Mouse (Mus musculus): Measurements from ENCODE around the gene Haao. TPM values are rescaled to one million over a fixed set of nuclear protein-coding genes. Genes with fewer than 3 reads are reported as not detected.

The Haao gene
- polyA plus RNA-seq (2016; fragmentation: Nextera tagmentation; extraction: Ambion mirVana): 0.20 and 0.90 TPM in 2 replicates

- Histone ChIP-seq H3K27ac (no peak within 1 kb of the TSS), H3K4me3 (no peak within 1 kb of the TSS), H3K9ac (no peak within 1 kb of the TSS), H3K36me3 (no peaks in the 10 kb centered on the region), H3K27me3 (no peaks in the 10 kb centered on the region), H3K4me1 (peaks cover 4% of the 10 kb centered on the region; the same call in 1 of the 2 replicates), H3K9me3 (no peaks in the 10 kb centered on the region), H3K4me2 (replicated peaks) (no peak within 1 kb of the TSS)
- 76% methylated on average over 3 of the region's 3 CpGs for WGBS
- no peak for ATAC-seq (ENCODE audit: insufficient number of reproducible peaks, insufficient read depth, low FRiP score, low TSS enrichment)
These were observed at the start of gene Haao for GRCm38 (mm10) chr17:83847815-83848214. Gene Haao (minus strand): TSS chr17:83847963.

DNA sequence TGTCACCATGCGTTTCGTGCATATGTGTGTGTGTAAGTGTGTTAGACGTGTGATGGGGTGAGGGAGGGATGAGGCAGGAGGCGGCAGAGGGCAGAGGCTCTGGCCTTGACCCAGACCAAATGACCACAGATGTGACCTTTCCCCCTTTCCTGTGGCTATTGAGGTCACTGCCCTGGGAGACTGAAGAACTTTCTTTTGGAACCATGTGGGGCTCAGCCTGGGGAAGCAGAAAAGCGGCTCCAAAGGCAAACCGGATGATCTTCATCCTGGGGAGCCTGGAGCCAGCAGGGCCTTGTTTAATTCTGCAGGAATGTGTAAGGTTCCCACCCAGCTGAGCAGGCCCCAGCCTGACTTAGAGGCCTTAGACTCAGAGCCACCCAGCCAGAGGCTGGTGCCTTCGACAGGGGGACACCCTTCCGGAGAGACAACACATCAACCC is 49.6 kb upstream of the Haao start:
- Histone ChIP-seq H3K9me3 (no peaks in the 10 kb centered on the region), H3K36me3 (no peaks in the 10 kb centered on the region), H3K4me3 (no peak overlapping the region), H3K27me3 (no peaks in the 10 kb centered on the region), H3K4me2 (replicated peaks) (no peak overlapping the region), H3K27ac (peak overlapping the region; percentile 73), H3K9ac (0 out of 2 replicates have a peak overlapping the region, but pooled peaks have one; percentile 12), H3K4me1 (peaks cover 36% of the 10 kb centered on the region)
- WGBS: 48% methylated on average over 8 of the region's 8 CpGs
- no peak for ATAC-seq (ENCODE audit: insufficient number of reproducible peaks, insufficient read depth, low FRiP score, low TSS enrichment)

DNA sequence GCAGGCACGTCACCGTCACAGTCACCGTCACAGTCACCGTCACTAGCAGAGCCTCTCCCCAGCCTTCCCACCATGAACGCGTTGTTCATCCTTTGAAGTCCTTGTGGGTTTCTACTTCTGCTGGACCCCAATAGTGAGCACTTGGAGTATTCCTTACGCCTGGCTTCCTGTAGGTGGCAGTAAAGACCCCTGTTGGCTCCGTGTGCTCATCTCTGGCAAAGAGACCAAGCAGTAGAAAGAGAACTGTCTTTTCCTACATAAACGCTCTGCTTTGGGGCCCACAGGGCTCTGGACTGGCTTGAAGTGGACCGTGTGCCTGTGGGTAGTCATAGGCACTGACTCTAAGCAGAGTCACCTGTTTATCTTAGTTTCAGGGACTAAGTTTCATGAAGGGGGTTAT is 49.0 kb upstream of the Haao start:
- Histone ChIP-seq H3K4me2 (replicated peaks) (no peak overlapping the region), H3K9ac (no peak overlapping the region), H3K4me1 (peaks cover 32% of the 10 kb centered on the region), H3K9me3 (no peaks in the 10 kb centered on the region), H3K27me3 (no peaks in the 10 kb centered on the region), H3K27ac (peak overlapping the region; percentile 73; the same call in 1 of the 2 replicates), H3K4me3 (no peak overlapping the region), H3K36me3 (no peaks in the 10 kb centered on the region)
- no peak for ATAC-seq (ENCODE audit: insufficient number of reproducible peaks, insufficient read depth, low FRiP score, low TSS enrichment)
- 18% methylated on average over 10 of the region's 10 CpGs for WGBS

DNA sequence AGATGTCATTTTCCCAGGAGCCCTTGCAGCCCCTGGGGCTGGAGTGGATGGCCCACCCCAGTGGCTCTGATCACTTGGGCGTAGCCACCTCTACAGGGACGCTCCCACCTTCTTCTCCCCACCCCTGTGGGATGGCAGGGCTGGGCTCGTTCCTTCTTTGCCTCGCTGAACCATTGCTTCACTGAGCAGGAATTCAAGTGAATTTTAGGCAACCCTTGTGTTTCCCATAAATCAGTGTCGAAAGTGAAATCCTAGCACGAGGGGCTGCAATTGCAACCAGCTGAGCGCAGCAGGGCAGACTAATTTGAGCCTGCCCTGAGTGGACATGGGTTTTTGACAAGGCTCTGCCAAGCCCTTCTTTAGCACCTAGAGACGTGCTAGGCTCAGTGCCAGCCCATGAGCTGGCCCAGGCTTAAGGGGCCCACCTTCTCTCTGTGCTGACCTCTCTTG is 47.6 kb upstream of the Haao start:
- 30% methylated on average over 8 of the region's 8 CpGs for WGBS
- H3K4me1 ChIP-seq: peaks cover 36% of the 10 kb centered on the region
- no peak; the same call in 1 of the 2 replicates for ATAC-seq (ENCODE audit: insufficient number of reproducible peaks, insufficient read depth, low FRiP score, low TSS enrichment)

DNA sequence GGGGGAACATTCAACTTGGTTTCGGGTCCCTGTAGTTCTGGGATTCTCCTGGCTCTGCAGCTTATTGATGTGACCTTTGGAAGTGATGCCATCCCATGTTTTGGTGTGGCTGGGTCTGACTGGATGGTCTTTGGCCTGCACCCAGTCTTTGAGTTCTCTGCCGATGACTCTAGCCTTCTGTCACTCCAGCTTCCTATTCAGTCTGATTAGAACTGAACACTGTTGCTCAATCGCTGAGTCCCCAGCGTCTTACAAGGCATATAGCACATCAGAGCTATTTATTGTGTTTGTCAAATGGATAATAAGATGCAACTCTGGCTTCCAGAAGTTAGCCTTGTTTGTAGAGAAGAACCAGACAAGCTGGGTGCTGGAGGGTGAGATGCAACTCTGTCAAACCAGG is 45.4 kb upstream of the Haao start:
- H3K4me1 ChIP-seq: peaks cover 43% of the 10 kb centered on the region
- no peak for ATAC-seq (ENCODE audit: insufficient number of reproducible peaks, insufficient read depth, low FRiP score, low TSS enrichment)
- WGBS: 92% methylated on average over 4 of the region's 4 CpGs
- no peaks in the 10 kb centered on the region for H3K9me3 ChIP-seq
- H3K36me3 ChIP-seq: no peaks in the 10 kb centered on the region
- H3K9ac ChIP-seq: no peak overlapping the region
- no peak overlapping the region for H3K4me3 ChIP-seq
- H3K4me2 ChIP-seq (replicated peaks): no peak overlapping the region
- H3K27me3 ChIP-seq: no peaks in the 10 kb centered on the region
- H3K27ac ChIP-seq: no peak overlapping the region

More for the DNA sequence above, 47.6 kb upstream of the Haao start:
- H3K4me3 ChIP-seq: no peak overlapping the region
- H3K9ac ChIP-seq: no peak overlapping the region
- no peak overlapping the region for H3K4me2 ChIP-seq (replicated peaks)
- H3K9me3 ChIP-seq: no peaks in the 10 kb centered on the region
- H3K36me3 ChIP-seq: no peaks in the 10 kb centered on the region
- no peaks in the 10 kb centered on the region for H3K27me3 ChIP-seq
- H3K27ac ChIP-seq: peak overlapping the region; percentile 82

DNA sequence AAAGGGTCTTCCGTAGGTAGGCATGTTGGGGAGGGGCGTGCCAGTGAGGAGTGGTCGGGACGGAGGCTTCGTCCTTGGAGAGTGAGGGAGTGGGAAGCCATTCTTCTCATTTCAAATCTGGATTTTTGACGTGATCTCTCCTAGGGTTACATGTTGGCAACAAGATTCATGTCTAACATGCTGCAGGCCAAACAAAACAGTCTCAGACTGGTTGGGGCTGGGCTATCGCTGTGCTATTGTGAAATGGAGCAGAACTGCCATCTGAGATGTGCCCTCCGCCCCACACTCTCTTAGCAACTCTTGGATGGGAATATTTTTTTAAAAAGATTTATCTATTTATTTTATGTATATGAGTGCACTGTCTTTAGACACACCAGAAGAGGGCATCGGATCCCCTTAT is 44.1 kb upstream of the Haao start:
- H3K9me3 ChIP-seq: no peaks in the 10 kb centered on the region
- peaks cover 32% of the 10 kb centered on the region for H3K4me1 ChIP-seq
- no peaks in the 10 kb centered on the region for H3K36me3 ChIP-seq
- ATAC-seq (ENCODE audit: insufficient number of reproducible peaks, insufficient read depth, low FRiP score, low TSS enrichment): no peak
- H3K27ac ChIP-seq: no peak overlapping the region
- no peak overlapping the region for H3K4me2 ChIP-seq (replicated peaks)
- H3K27me3 ChIP-seq: no peaks in the 10 kb centered on the region
- H3K4me3 ChIP-seq: no peak overlapping the region
- 76% methylated on average over 9 of the region's 9 CpGs for WGBS
- no peak overlapping the region for H3K9ac ChIP-seq

- ATAC-seq (ENCODE audit: insufficient number of reproducible peaks, insufficient read depth, low FRiP score, low TSS enrichment): no peak
- Histone ChIP-seq H3K27ac (peak overlapping the region; percentile 65), H3K27me3 (no peaks in the 10 kb centered on the region), H3K9ac (no peak overlapping the region), H3K36me3 (no peaks in the 10 kb centered on the region), H3K4me3 (no peak overlapping the region), H3K4me2 (replicated peaks) (no peak overlapping the region), H3K9me3 (no peaks in the 10 kb centered on the region), H3K4me1 (peaks cover 20% of the 10 kb centered on the region)
- WGBS: 73% methylated on average over 5 of the region's 5 CpGs
These were observed 42.6 kb upstream of the Haao start for GRCm38 (mm10) chr17:83890373-83890696.

DNA sequence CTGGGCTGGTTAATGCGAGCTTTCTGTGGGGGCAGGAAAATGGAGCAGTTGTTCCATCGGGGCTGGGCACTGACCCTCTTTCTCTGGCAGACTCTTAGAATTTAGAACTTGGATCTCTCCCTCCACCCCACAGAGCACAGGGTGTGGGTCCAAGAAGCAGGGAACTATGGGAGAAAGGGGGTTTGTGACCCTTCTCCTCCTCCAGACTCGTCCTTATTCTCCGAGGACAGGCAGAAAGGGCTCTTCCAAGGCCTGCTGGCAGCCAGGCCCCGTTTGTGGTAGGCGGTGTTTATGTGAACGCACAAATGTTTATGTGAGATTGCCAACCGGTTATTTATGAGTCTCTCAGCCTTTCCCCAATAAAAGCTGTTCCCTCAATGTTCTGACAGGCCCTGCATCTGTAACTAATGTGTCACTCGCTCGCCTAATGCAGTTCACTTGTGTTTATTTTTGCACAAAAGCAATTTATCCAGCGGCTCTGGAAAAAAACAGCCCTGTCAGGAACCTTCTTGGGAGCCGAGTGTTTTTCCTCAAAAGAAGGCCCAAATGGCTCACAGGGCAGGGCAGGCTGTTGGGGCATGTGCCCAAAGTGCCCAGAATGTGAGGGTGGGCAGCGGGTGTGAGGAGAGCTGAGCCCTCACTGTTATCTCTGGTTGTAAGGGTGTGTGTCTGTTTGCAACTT is 42.1 kb upstream of the Haao start:
- WGBS: 59% methylated on average over 13 of the region's 13 CpGs
- no peaks in the 10 kb centered on the region for H3K36me3 ChIP-seq
- no peaks in the 10 kb centered on the region for H3K9me3 ChIP-seq
- no peak overlapping the region for H3K9ac ChIP-seq
- ATAC-seq (ENCODE audit: insufficient number of reproducible peaks, insufficient read depth, low FRiP score, low TSS enrichment): no peak
- peak overlapping the region; percentile 65 for H3K27ac ChIP-seq
- H3K27me3 ChIP-seq: no peaks in the 10 kb centered on the region
- no peak overlapping the region for H3K4me2 ChIP-seq (replicated peaks)
- H3K4me1 ChIP-seq: peaks cover 17% of the 10 kb centered on the region
- H3K4me3 ChIP-seq: no peak overlapping the region

DNA sequence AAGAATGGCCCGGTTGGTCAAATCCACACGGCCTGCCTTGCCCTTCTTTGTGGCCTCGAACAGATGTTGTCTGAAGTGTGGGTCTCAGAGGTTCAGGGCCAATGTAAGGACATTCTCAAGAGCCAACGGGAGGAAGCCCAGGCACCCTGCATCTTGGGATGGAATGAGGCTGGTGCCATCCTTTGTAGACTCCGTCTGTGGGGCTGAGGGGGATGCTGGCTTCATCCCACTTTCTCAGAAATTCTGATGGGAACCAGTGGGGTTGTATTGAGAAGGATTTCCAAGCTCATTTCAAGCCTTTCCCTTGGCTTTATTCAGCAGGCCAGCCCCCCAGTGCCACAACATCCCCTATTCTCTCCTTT is 41.5 kb upstream of the Haao start:
- Histone ChIP-seq H3K4me2 (replicated peaks) (no peak overlapping the region), H3K27me3 (no peaks in the 10 kb centered on the region), H3K27ac (peak overlapping the region; percentile 52; the same call in 1 of the 2 replicates), H3K4me3 (no peak overlapping the region), H3K9ac (no peak overlapping the region), H3K4me1 (peaks cover 17% of the 10 kb centered on the region), H3K9me3 (no peaks in the 10 kb centered on the region), H3K36me3 (no peaks in the 10 kb centered on the region)
- 87% methylated on average over 5 of the region's 5 CpGs for WGBS
- no peak for ATAC-seq (ENCODE audit: insufficient number of reproducible peaks, insufficient read depth, low FRiP score, low TSS enrichment)

DNA sequence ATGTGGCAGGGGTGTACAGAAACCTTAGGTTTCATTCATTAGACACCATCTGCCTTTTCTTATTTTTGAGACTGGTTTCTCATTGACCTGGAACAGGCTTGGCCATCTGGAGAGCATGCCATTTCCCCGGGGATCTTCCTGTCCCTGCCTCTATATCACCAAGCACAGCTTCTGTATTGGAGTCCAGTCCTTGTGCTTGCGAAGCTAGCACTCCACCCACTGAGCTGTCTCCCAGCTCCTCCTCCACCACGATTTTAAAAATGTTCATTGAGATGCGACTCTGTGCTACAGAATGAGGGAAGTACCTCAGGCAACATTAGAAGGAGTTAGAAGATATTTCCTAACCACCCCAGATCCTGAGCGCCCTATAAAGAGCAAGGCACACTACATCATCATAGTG is 39.5 kb upstream of the Haao start:
- Histone ChIP-seq H3K9me3 (no peaks in the 10 kb centered on the region), H3K4me3 (no peak overlapping the region), H3K27ac (no peak overlapping the region), H3K4me2 (replicated peaks) (no peak overlapping the region), H3K36me3 (no peaks in the 10 kb centered on the region), H3K27me3 (no peaks in the 10 kb centered on the region), H3K9ac (no peak overlapping the region), H3K4me1 (peaks cover 17% of the 10 kb centered on the region)
- ATAC-seq (ENCODE audit: insufficient number of reproducible peaks, insufficient read depth, low FRiP score, low TSS enrichment): no peak
- WGBS: 89% methylated on average over 5 of the region's 5 CpGs

GRCm38 (mm10) chr17:83886395-83886794 is 38.6 kb upstream of the Haao start:
- Histone ChIP-seq H3K4me1 (peaks cover 14% of the 10 kb centered on the region), H3K9ac (no peak overlapping the region), H3K9me3 (no peaks in the 10 kb centered on the region), H3K27ac (no peak overlapping the region), H3K4me2 (replicated peaks) (no peak overlapping the region), H3K36me3 (no peaks in the 10 kb centered on the region), H3K4me3 (no peak overlapping the region), H3K27me3 (no peaks in the 10 kb centered on the region)
- WGBS: 73% methylated on average over 3 of the region's 3 CpGs
- no peak for ATAC-seq (ENCODE audit: insufficient number of reproducible peaks, insufficient read depth, low FRiP score, low TSS enrichment)

DNA sequence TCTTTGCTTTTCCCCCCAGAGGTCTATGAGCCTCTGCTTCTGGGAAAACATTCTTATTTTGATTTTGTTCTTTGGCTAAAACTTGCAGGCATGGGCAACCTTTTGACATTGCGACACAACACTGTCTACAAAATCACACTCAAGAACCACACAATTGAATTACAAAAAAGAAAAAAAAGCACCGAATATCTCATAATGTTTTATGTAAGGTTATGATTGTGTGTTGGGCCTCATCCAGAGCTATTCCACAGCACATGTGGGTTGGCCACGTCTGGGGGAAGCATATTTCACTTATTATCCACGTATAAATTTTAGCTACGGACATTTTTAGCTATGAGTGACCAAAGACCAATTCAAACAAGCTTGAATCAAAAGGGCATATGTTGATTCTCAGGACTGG is 38.0 kb upstream of the Haao start:
- no peak overlapping the region for H3K9ac ChIP-seq
- H3K4me3 ChIP-seq: no peak overlapping the region
- peaks cover 12% of the 10 kb centered on the region for H3K4me1 ChIP-seq
- H3K4me2 ChIP-seq (replicated peaks): no peak overlapping the region
- H3K9me3 ChIP-seq: no peaks in the 10 kb centered on the region
- H3K27me3 ChIP-seq: no peaks in the 10 kb centered on the region
- 81% methylated on average over 5 of the region's 5 CpGs for WGBS
- no peak for ATAC-seq (ENCODE audit: insufficient number of reproducible peaks, insufficient read depth, low FRiP score, low TSS enrichment)
- H3K36me3 ChIP-seq: no peaks in the 10 kb centered on the region
- H3K27ac ChIP-seq: no peak overlapping the region
